Mouse (Mus musculus): ENCODE data around the gene Utp14b. TPM values are rescaled to one million over a fixed set of nuclear protein-coding genes. Genes with fewer than 3 reads are reported as not detected.

Utp14b gene
- total RNA-seq, 1 experiment, result 23.0 TPM

DNA sequence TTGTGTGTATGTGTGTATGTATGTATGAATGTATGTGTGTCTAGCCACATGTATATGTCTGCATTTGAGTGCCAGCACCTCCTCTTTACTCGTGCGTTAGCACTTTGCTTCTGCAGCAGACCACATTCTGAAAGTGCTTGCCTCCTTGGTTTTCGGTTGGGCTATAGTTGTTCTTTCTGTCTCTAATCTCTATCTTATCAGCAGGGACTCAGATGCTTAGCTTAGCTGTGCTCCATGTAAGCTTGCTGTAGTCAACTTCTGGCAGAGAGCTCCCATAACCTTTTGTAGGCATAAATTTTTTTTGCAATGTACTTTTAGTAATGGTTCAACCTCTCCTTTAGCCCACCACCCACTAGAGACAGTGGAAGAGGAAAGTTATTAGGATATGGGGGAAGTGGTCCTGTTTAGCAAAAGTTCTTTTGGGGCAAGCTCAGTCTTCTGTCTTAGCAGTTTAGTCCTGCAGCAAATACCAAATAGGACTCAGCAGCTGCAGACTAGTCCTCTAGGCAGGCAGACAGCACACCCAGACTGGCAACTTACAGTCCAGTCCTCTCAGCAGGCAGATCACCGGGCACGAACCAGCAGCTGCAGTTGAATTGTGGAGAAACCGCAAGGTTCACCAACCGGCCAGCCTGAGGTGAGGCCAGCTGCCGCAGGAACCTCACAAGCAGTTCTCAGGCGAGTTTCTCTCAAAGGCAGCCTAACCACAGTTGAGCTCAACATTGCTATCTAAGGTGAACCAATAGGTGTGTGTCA, 36.8 kb downstream of the Utp14b start:
- no peak for TF ChIP-seq MAFK (IDR thresholded peaks at IDR 0.05; ENCODE audit: insufficient read depth, low read depth, low read length)
- no peak for TF ChIP-seq CHD2 (IDR thresholded peaks at IDR 0.05; ENCODE audit: low read depth, low read length)

GRCm38 (mm10) chr1:78696305-78696704, 38.5 kb downstream of the Utp14b start:
- in situ Hi-C loops (cut with MboI; ENCODE audit: low sequenced_read_pairs in 2 of 2, unreplicated experiment in 2 of 2), result no loop called here
- Histone ChIP-seq H3K9ac (ENCODE audit: insufficient read depth, low read depth, low read length, poor library complexity, severe bottlenecking) (no peak overlapping the region), H3K4me1 (ENCODE audit: control insufficient read depth in 2 of 2, insufficient read depth in 2 of 2, low read length in 2 of 2, poor library complexity in 1 of 2) (no peaks in the 10 kb centered on the region), H3K4me3 (ENCODE audit: insufficient read depth in 1 of 2, low read depth in 1 of 2, low read length in 2 of 2, poor library complexity in 1 of 2, severe bottlenecking in 1 of 2) (no peak overlapping the region), H3K36me3 (ENCODE audit: control insufficient read depth, insufficient read depth, low read length, poor library complexity, severe bottlenecking) (peaks cover 31% of the 10 kb centered on the region), H3K27ac (ENCODE audit: insufficient read depth, low read depth, low read length, poor library complexity, severe bottlenecking) (no peak overlapping the region), H3K9me3 (ENCODE audit: control insufficient read depth, insufficient read depth, low read depth, low read length) (no peaks in the 10 kb centered on the region)
- TF ChIP-seq ZC3H11A (IDR thresholded peaks at IDR 0.05; ENCODE audit: borderline replicate concordance, low read depth, low read length) (no peak), HCFC1 (IDR thresholded peaks at IDR 0.05; ENCODE audit: borderline replicate concordance, insufficient read depth, low read length) (no peak), MAFK (IDR thresholded peaks at IDR 0.05; ENCODE audit: insufficient read depth, low read depth, low read length) (no peak), ZNF384 (IDR thresholded peaks at IDR 0.05; ENCODE audit: low read depth, low read length) (no peak), CHD2 (IDR thresholded peaks at IDR 0.05; ENCODE audit: low read depth, low read length) (no peak)
- DNase-seq (ENCODE audit: low read depth, low spot score), result no peak

More for the DNA sequence above, 36.8 kb downstream of the Utp14b start:
- no peak for DNase-seq (ENCODE audit: low read depth, low spot score)
- Histone ChIP-seq H3K9me3 (ENCODE audit: control insufficient read depth, insufficient read depth, low read depth, low read length) (no peaks in the 10 kb centered on the region), H3K4me1 (ENCODE audit: control insufficient read depth in 2 of 2, insufficient read depth in 2 of 2, low read length in 2 of 2, poor library complexity in 1 of 2) (no peaks in the 10 kb centered on the region), H3K36me3 (ENCODE audit: control insufficient read depth, insufficient read depth, low read length, poor library complexity, severe bottlenecking) (peaks cover 31% of the 10 kb centered on the region), H3K9ac (ENCODE audit: insufficient read depth, low read depth, low read length, poor library complexity, severe bottlenecking) (no peak overlapping the region), H3K27ac (ENCODE audit: insufficient read depth, low read depth, low read length, poor library complexity, severe bottlenecking) (no peak overlapping the region), H3K4me3 (ENCODE audit: insufficient read depth in 1 of 2, low read depth in 1 of 2, low read length in 2 of 2, poor library complexity in 1 of 2, severe bottlenecking in 1 of 2) (no peak overlapping the region)
- in situ Hi-C loops (cut with MboI; ENCODE audit: low sequenced_read_pairs in 2 of 2, unreplicated experiment in 2 of 2), result no loop called here

DNA sequence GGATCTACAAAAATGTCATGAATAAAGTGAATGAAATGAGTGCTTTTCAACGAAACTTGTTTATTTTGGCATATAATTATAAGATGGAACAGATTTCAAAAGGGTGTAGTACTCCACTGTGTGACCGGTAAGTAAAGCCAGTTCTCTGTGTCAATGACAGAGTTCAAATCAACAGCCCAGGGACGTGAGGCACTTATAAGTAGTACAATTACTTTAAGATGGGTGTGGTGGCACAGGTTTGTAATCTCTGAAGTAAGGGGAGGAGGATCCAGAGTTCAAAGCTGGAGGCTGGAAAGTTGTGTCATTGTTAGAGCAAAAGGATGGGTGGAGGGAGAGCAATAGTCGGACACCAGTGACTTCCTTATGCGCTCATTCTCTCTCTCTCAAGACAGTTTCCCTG, 39.1 kb downstream of the Utp14b start:
- in situ Hi-C loops (cut with MboI; ENCODE audit: low sequenced_read_pairs in 2 of 2, unreplicated experiment in 2 of 2), result no loop called here
- TF ChIP-seq HCFC1 (IDR thresholded peaks at IDR 0.05; ENCODE audit: borderline replicate concordance, insufficient read depth, low read length) (no peak), MAFK (IDR thresholded peaks at IDR 0.05; ENCODE audit: insufficient read depth, low read depth, low read length) (no peak), CHD2 (IDR thresholded peaks at IDR 0.05; ENCODE audit: low read depth, low read length) (no peak), ZNF384 (IDR thresholded peaks at IDR 0.05; ENCODE audit: low read depth, low read length) (no peak), ZC3H11A (IDR thresholded peaks at IDR 0.05; ENCODE audit: borderline replicate concordance, low read depth, low read length) (no peak)
- Histone ChIP-seq H3K36me3 (ENCODE audit: control insufficient read depth, insufficient read depth, low read length, poor library complexity, severe bottlenecking) (peaks cover 32% of the 10 kb centered on the region), H3K4me3 (ENCODE audit: insufficient read depth in 1 of 2, low read depth in 1 of 2, low read length in 2 of 2, poor library complexity in 1 of 2, severe bottlenecking in 1 of 2) (no peak overlapping the region), H3K27ac (ENCODE audit: insufficient read depth, low read depth, low read length, poor library complexity, severe bottlenecking) (no peak overlapping the region), H3K9ac (ENCODE audit: insufficient read depth, low read depth, low read length, poor library complexity, severe bottlenecking) (no peak overlapping the region), H3K4me1 (ENCODE audit: control insufficient read depth in 2 of 2, insufficient read depth in 2 of 2, low read length in 2 of 2, poor library complexity in 1 of 2) (no peaks in the 10 kb centered on the region), H3K9me3 (ENCODE audit: control insufficient read depth, insufficient read depth, low read depth, low read length) (no peaks in the 10 kb centered on the region)
- no peak for DNase-seq (ENCODE audit: low read depth, low spot score)

GRCm38 (mm10) chr1:78698138-78698537, 40.3 kb downstream of the Utp14b start:
- H3K27ac ChIP-seq (ENCODE audit: insufficient read depth, low read depth, low read length, poor library complexity, severe bottlenecking), result no peak overlapping the region
- peaks cover 39% of the 10 kb centered on the region for H3K36me3 ChIP-seq (ENCODE audit: control insufficient read depth, insufficient read depth, low read length, poor library complexity, severe bottlenecking)
- no peak for TF ChIP-seq ZNF384 (IDR thresholded peaks at IDR 0.05; ENCODE audit: low read depth, low read length)
- TF ChIP-seq HCFC1 (IDR thresholded peaks at IDR 0.05; ENCODE audit: borderline replicate concordance, insufficient read depth, low read length), result no peak
- no peak for DNase-seq (ENCODE audit: low read depth, low spot score)
- H3K9me3 ChIP-seq (ENCODE audit: control insufficient read depth, insufficient read depth, low read depth, low read length), result no peaks in the 10 kb centered on the region
- no peaks in the 10 kb centered on the region for H3K4me1 ChIP-seq (ENCODE audit: control insufficient read depth in 2 of 2, insufficient read depth in 2 of 2, low read length in 2 of 2, poor library complexity in 1 of 2)
- no peak overlapping the region for H3K4me3 ChIP-seq (ENCODE audit: insufficient read depth in 1 of 2, low read depth in 1 of 2, low read length in 2 of 2, poor library complexity in 1 of 2, severe bottlenecking in 1 of 2)
- no peak overlapping the region for H3K9ac ChIP-seq (ENCODE audit: insufficient read depth, low read depth, low read length, poor library complexity, severe bottlenecking)
- in situ Hi-C loops (cut with MboI; ENCODE audit: low sequenced_read_pairs in 2 of 2, unreplicated experiment in 2 of 2), result no loop called here

- no peak for DNase-seq (ENCODE audit: low read depth, low spot score)
- Histone ChIP-seq H3K27ac (ENCODE audit: insufficient read depth, low read depth, low read length, poor library complexity, severe bottlenecking) (no peak overlapping the region), H3K4me3 (ENCODE audit: insufficient read depth in 1 of 2, low read depth in 1 of 2, low read length in 2 of 2, poor library complexity in 1 of 2, severe bottlenecking in 1 of 2) (no peak overlapping the region), H3K9me3 (ENCODE audit: control insufficient read depth, insufficient read depth, low read depth, low read length) (no peaks in the 10 kb centered on the region), H3K36me3 (ENCODE audit: control insufficient read depth, insufficient read depth, low read length, poor library complexity, severe bottlenecking) (peaks cover 35% of the 10 kb centered on the region), H3K4me1 (ENCODE audit: control insufficient read depth in 2 of 2, insufficient read depth in 2 of 2, low read length in 2 of 2, poor library complexity in 1 of 2) (no peaks in the 10 kb centered on the region), H3K9ac (ENCODE audit: insufficient read depth, low read depth, low read length, poor library complexity, severe bottlenecking) (no peak overlapping the region)
- in situ Hi-C loops (cut with MboI; ENCODE audit: low sequenced_read_pairs in 2 of 2, unreplicated experiment in 2 of 2), result no loop called here
- TF ChIP-seq ZNF384 (IDR thresholded peaks at IDR 0.05; ENCODE audit: low read depth, low read length) (no peak), HCFC1 (IDR thresholded peaks at IDR 0.05; ENCODE audit: borderline replicate concordance, insufficient read depth, low read length) (no peak), CHD2 (IDR thresholded peaks at IDR 0.05; ENCODE audit: low read depth, low read length) (no peak), MAFK (IDR thresholded peaks at IDR 0.05; ENCODE audit: insufficient read depth, low read depth, low read length) (no peak), ZC3H11A (IDR thresholded peaks at IDR 0.05; ENCODE audit: borderline replicate concordance, low read depth, low read length) (no peak)
These were observed 43.9 kb downstream of the Utp14b start for GRCm38 (mm10) chr1:78701740-78702139.
